Mouse (Mus musculus): ENCODE results near the gene Txnrd3.

DNA sequence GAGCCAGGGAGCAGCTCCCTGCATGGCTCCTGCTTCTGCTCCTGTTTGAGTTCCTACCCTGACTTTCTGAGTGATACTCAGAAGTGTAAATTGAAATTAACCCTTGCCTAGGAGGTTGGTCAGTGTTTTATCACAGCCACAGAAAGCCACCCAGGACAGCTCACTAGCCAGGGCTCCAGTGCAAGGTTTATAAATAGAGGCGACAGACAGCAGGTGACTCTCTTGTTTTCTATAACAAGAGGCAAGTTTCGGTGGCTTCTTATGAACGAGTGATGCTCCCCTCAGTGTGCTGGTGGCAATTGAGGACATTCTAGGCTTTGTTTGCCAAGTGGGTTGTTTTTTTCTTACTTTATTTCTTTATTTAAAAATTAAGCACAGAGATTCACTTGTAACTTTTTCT is 23.2 kb downstream of the Txnrd3 start:
- TF ChIP-seq ZC3H11A (IDR thresholded peaks at IDR 0.05; ENCODE audit: borderline replicate concordance, low read depth, low read length) (no peak), HCFC1 (IDR thresholded peaks at IDR 0.05; ENCODE audit: borderline replicate concordance, insufficient read depth, low read length) (no peak), MAFK (IDR thresholded peaks at IDR 0.05; ENCODE audit: insufficient read depth, low read depth, low read length) (no peak), CHD2 (IDR thresholded peaks at IDR 0.05; ENCODE audit: low read depth, low read length) (no peak), ZNF384 (IDR thresholded peaks at IDR 0.05; ENCODE audit: low read depth, low read length) (no peak)
